Mouse (Mus musculus) spleen, adult 18-20 months (tissue): Measurements from ENCODE around the gene Plaa.
A peak's percentile ranks its signal among the peaks of the same experiment; 100 is the strongest.
"Not testable (repeated sequence)": the region's sequence is repeated elsewhere in the genome, so short reads cannot be mapped to it uniquely, and the experiment has no call there.

Experiments used
- DNase-seq, 2 experiments: peaks; one replicate each; pipeline ENCODE4 v3.0.0; 2022; ENCODE audit warnings: mixed read lengths in 2 of 2

The Plaa gene

GRCm38 (mm10) chr4:94603031-94603629, at the start of gene Plaa:
Plaa (minus strand) TSS chr4:94603244.
- DNase-seq: peak; percentile 78 to 87

- DNase-seq: not testable (repeated sequence)
Measured at GRCm38 (mm10) chr4:94650426-94651175, 47.6 kb upstream of the Plaa start.

- no peak for DNase-seq
Measured at GRCm38 (mm10) chr4:94649920-94650319, 46.9 kb upstream of the Plaa start, which contains the start of gene Lrrc19. Lrrc19 (minus strand) TSS chr4:94650144.

- DNase-seq: no peak
Measured at GRCm38 (mm10) chr4:94643141-94643540, 40.1 kb upstream of the Plaa start.

GRCm38 (mm10) chr4:94620077-94620476, 17.0 kb upstream of the Plaa start:
- DNase-seq: no peak

- no peak for DNase-seq
Measured at GRCm38 (mm10) chr4:94614627-94615006, 11.6 kb upstream of the Plaa start.

GRCm38 (mm10) chr4:94613972-94614626, 11.1 kb upstream of the Plaa start, which contains the start of gene Ift74:
Ift74 (plus strand) TSS chr4:94614491.
- DNase-seq: peak; percentile 79 to 84

- no peak for DNase-seq
Measured at GRCm38 (mm10) chr4:94610339-94610738, 7.3 kb upstream of the Plaa start.

- no peak for DNase-seq
Measured at GRCm38 (mm10) chr4:94605591-94605990, 2.5 kb upstream of the Plaa start.

- no peak for DNase-seq
Measured at GRCm38 (mm10) chr4:94604452-94605019, 1.5 kb upstream of the Plaa start.

GRCm38 (mm10) chr4:94602496-94603030, 481 bp downstream of the Plaa start:
- no peak for DNase-seq

- DNase-seq: no peak
Measured at GRCm38 (mm10) chr4:94601395-94601794, 1.6 kb downstream of the Plaa start.

GRCm38 (mm10) chr4:94592709-94593108, 10.3 kb downstream of the Plaa start:
- DNase-seq: no peak

GRCm38 (mm10) chr4:94591765-94592381, 11.2 kb downstream of the Plaa start:
- no peak for DNase-seq

- DNase-seq: no peak
Measured at GRCm38 (mm10) chr4:94572677-94573076, 30.4 kb downstream of the Plaa start.

- no peak for DNase-seq
Measured at GRCm38 (mm10) chr4:94564297-94564696, 38.7 kb downstream of the Plaa start.

- DNase-seq: no peak
Measured at GRCm38 (mm10) chr4:94561954-94562648, 40.9 kb downstream of the Plaa start.

GRCm38 (mm10) chr4:94560316-94560715, 42.7 kb downstream of the Plaa start:
- no peak for DNase-seq

GRCm38 (mm10) chr4:94559266-94559665, 43.8 kb downstream of the Plaa start:
- no peak for DNase-seq

- DNase-seq: no peak
Measured at GRCm38 (mm10) chr4:94557145-94557544, 45.9 kb downstream of the Plaa start.

GRCm38 (mm10) chr4:94556265-94557054, 46.6 kb downstream of the Plaa start, which contains the start of the genes Gm10306 and Caap1:
Gm10306 (plus strand) TSS chr4:94556546.
Caap1 (minus strand) TSS chr4:94556796.
- peak; percentile 81 to 92 for DNase-seq
